Mouse (Mus musculus): ENCODE results near the gene Cav3.
A peak's percentile ranks its signal among the peaks of the same experiment; 100 is the strongest.

The Cav3 gene

DNA sequence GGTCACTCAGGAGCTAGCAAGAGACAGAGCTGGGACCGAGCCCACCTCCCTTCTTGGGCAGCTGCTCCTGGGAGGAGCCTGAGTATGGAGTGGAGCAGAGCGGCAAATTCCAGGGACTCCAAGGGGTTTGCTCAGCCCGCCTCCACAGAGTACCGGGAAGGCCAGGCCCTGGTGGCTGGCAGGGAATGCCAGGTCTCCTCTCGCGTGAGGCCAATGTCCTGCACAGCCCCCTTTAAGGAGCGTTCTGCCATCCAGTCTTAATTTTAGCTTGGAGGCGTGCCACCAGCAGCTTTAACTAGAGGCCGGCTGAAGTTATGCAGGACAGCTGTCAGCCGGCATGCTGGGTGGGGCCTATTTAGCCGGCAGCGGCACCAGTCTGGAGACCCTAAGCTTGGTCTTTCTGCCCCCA lies at the start of gene Cav3:
Gene Cav3, plus strand, starts transcription at position 165 of the 409 bp plus-strand sequence.
- DNase-seq (ENCODE audit: low spot score): no peak

DNA sequence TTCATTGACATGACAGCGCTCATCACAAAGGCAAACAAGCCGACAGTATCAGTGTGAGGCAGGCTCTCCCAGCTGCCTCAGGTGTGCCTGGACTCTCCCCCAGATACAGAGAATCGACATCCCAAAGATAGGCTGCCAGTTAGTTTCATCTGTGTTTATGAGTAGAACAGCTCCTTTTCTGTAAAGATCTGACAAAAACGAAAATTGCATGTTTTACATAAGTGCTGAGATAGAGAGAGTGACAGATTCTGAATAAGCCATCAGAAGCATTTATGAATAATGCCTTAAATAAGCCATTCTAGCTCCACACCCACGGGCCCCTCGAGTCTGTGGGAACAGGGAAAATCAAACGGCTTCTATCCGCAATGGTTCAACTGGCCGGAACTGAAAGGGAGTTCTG lies 40.0 kb upstream of the Cav3 start:
- no peak for DNase-seq (ENCODE audit: low spot score)

DNA sequence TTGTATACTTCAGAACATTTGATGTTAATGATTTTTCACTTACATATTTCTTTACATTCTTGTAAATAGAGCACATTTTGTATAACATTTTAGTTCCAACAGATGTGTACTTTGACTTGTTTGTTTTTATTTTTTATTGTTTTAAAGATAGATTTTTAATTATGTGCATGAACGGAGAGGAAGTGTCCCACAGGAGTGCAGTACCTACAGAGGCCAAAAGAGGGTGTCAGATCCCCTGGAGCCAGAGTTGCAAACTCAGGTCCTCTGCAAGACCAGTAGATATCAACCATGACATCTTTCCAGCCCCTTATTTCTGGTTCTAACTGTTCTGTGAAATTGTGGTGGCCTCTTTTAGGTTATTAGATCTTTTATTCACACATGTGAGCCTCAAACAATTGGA lies 38.4 kb upstream of the Cav3 start:
- DNase-seq (ENCODE audit: low spot score): no peak

- DNase-seq (ENCODE audit: low spot score): no peak
Observed at GRCm38 (mm10) chr6:112423746-112424501, 35.4 kb upstream of the Cav3 start.

- DNase-seq (ENCODE audit: low spot score): no peak
Observed at GRCm38 (mm10) chr6:112426018-112426732, 33.1 kb upstream of the Cav3 start.

DNA sequence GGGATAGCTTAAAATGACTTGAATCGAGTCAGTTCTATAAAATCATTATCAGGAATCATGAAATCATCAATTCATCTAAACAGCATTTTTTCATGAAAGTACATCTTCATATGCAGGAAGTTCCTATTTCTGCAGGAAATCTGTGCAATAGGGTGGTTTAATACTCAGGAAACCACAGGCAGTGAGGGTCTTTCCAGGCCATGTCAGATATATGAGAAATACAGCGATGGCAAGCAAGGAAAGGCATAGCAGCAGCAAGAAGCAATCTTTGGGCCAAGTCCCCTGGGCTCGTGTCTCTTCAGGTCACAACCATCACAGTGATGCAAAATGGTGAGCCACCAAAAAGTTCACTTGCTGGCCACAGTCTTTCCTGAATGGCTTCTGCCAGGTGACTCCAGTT lies 13.6 kb upstream of the Cav3 start:
- no peak for DNase-seq (ENCODE audit: low spot score)

GRCm38 (mm10) chr6:112461459-112461858 lies 2.2 kb downstream of the Cav3 start:
- no peak for DNase-seq (ENCODE audit: low spot score)

DNA sequence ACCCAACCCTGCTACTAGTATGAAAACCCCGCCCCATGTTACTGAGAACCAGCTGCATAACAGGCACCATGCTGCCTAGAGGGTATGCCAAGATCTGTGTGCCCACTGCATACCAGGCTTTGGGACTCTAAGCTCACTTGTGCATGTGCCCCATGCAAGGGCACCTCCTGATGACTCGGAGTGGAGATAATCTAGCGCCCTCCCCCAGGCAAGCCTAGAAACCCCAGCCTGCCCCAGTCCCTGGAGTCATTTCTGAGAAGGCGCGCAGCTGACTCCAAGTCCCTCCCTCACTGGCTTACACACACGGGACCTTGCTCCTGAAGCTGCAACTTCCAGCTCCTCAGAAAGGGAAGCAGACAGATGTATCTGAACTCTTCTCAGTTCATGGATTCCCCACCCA lies 4.0 kb downstream of the Cav3 start:
- no peak for DNase-seq (ENCODE audit: low spot score)

DNA sequence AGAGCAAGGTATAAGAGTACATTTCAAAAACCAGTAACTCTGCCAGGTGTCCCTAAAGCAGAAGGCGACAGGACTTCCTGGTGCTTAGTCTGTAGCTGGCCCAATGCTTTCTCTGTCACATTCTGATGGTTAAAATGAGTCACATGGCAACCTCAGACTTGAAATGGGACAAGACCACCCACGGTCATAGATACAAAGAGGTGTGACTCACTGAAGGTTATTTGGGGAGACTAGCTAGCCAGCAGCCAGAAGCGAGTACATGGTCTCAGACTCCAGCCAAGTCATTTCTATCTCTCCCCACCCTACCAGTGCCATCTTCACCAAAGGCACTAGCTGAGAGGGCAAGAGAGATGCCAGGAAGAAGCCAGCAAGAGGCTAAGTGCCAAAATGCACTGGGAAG lies 6.1 kb downstream of the Cav3 start:
- DNase-seq (ENCODE audit: low spot score): no peak

DNA sequence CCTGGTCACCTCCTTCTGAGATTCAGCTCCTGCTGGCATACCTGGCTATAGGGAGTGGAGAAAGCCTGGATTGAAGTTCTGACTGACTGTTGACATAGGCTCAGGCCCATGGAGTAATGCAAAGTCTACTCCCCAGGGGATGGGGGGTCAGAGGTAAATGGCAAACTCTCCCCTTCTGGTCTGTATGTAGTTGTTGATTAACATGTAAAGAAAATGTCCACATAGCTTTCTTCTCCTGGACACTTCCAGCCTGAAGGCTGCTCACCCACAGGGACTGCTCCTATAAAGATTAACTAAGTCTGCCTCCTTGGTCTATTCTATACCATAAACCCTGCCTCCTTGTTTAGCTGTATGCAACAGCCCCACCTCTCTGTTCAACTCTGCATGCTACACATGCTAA lies 6.7 kb downstream of the Cav3 start:
- DNase-seq (ENCODE audit: low spot score): no peak

GRCm38 (mm10) chr6:112471644-112472043 lies 12.3 kb downstream of the Cav3 start:
- DNase-seq (ENCODE audit: low spot score): no peak

- DNase-seq (ENCODE audit: low spot score): no peak
Observed at GRCm38 (mm10) chr6:112479861-112480260, 20.6 kb downstream of the Cav3 start.

DNA sequence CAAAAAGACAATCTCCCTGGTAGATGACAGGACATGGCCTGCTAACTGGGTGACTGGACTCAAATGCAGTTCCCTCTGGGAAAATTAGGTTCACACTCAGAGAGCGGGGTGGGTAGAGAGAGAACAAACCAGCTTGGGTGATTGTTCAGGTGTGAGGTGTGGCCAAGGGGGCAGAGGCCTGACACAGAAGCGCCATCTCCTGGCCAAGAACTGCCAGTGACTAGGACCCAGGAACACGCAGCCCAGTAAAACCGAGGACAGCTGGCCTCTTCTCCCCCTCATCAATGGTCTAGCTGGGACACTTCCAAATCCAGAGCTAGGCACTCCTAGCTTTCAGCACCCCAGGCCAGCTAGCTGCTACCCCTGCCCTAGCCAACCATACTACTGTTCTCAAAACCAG lies 25.0 kb downstream of the Cav3 start:
- no peak for DNase-seq (ENCODE audit: low spot score)

- no peak for DNase-seq (ENCODE audit: low spot score)
Observed at GRCm38 (mm10) chr6:112487993-112488392, 28.7 kb downstream of the Cav3 start.

- no peak for DNase-seq (ENCODE audit: low spot score)
Observed at GRCm38 (mm10) chr6:112488821-112489180, 29.5 kb downstream of the Cav3 start.

DNA sequence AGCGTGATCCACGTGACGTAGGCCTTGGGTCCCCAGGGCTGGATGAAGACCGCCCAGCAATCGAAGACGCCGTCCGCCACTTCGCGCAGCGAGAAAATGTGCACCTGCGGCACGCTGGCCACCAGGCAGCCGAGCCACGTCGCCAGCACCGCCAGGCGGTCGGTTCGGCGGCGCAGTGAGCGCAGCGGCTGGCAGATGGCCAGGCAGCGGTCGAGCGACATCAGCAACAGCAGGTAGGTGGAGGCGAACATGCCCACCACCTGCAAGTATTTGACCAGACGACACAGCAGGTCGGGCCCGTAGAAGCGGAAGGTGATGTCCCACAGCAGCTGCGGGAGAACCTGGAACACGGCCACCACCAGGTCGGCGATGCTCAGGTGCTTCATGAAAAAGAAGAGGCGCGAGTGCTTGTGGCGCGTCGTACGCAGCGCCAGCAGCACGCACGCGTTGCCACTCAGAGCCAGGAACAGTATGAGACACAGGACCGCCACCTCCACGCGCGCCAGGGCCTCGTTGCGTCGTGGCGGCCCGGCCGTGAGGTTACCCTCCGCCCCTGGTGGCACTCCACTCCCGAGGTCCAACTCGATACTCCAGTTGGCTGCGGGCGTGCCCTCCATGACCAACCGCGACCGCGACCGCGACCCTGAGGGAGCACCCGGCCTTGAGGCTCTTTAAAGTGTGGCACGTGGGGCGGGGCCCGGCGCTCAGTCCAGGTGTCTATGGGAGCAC lies 30.0 kb downstream of the Cav3 start:
- no peak for DNase-seq (ENCODE audit: low spot score)

GRCm38 (mm10) chr6:112489910-112490559 lies 30.7 kb downstream of the Cav3 start, which contains the start of gene Oxtr:
TSS of gene Oxtr (minus strand) at chr6:112489943.
- no peak for DNase-seq (ENCODE audit: low spot score)

DNA sequence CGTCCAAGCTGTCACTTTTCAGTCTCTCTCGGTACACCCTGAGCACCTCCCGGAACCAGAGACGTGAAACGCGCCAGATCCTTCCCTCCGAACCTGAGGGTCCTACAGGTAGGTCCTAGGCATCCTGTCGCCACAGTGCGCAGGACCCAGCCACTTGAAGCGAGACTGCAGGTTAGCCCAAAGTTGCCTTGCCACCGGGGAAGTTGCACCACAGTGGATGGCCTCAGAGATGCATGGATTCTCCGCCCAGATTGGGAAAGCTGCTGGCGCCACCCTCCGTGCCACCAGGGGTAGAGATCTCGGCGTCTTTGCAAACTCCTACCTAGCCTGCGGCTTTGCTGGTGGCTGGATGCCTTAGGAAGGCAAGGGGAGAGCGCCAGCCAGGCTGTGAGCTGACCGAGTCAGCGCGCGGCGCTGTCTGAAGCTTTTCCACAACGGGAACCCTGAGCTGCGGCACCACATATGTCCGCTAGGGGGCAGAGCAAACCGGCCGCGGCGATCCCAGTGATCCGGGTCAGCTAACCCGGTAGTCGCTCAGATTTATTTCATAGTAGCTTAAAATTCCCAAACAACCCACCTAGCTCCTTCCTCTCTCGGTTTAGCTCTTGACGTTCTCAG lies 31.4 kb downstream of the Cav3 start:
- DNase-seq (ENCODE audit: low spot score): peak; percentile 78

DNA sequence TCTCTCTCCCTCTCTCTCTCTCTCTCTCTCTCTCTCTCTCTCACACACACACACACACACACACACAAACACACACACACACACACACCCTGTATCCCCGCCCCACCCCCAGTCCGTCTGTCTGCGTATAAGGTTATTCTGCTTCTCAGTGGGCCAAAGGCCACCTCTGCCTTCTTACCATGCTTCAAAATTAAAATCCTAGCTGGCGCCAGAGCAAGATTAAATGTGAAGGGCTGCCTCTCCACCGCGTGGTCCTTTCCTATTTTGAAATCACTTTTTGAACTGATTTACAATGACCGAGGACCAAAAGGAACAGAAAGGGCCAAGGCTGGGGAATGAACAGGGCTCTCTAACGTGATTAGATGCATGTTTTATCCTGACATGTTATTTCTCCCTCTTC lies 32.2 kb downstream of the Cav3 start:
- DNase-seq (ENCODE audit: low spot score): no peak

DNA sequence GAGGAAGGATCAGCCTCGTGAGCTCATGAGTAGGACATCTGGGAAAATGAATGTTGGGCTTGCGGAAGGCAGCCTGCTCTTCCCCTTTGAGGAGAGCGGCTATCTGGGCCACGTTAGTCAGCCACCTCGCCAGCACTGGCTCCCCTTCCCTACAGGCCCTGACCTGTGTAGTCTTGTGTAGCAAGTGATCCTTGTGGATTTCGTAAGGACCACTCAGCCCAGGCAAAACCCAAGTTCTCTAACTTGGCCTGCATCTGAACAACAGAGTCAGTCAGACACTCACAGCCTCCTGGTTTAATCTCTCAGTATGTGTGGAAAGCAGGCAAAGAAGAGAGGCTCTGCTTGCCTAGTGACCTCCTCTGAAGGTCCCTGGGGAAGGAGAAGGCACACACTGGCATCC lies 33.4 kb downstream of the Cav3 start:
- DNase-seq (ENCODE audit: low spot score): no peak

DNA sequence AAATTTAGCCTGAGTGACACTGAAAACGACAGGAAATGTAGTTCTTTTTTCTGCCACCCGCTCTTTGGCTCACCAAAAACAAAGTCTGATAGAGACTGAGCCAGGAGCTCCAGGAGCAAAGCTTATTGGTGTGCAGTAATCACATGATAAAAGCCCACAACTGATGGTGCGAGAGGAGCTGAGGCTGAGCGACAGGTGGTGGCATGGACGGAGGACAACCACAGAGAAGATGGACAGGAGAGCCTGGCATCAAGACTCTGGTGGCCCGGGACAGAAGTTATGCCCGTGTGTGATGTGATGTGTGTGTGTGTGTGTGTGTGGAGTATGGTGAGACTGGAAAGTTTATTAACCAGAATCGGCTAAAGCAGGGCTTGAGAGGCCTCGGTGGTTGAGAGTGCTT lies 34.1 kb downstream of the Cav3 start:
- DNase-seq (ENCODE audit: low spot score): no peak

GRCm38 (mm10) chr6:112494620-112495081 lies 35.3 kb downstream of the Cav3 start:
- DNase-seq (ENCODE audit: low spot score): no peak
